Mouse (Mus musculus) brain, adult 10 weeks (tissue): Measurements from ENCODE around the gene Atad3a. TPM values are rescaled to one million over a fixed set of nuclear protein-coding genes. Genes with fewer than 3 reads are reported as not detected.

Source experiments
- polyA plus RNA-seq: library from polyadenylated mRNA; stranded (reverse); fragments of 350-450 nt; fragmentation: Illumina TruSeq; extraction: RNeasy Lipid Tissue Mini Kit (QIAGEN cat#74804); gene quantifications from one replicate; pipeline ENCODE4 v1.2.3, GENCODE M21; 2015; ENCODE audit warnings: low read depth, low replicate concordance

Gene Atad3a
- 50.0 TPM for polyA plus RNA-seq

DNA sequence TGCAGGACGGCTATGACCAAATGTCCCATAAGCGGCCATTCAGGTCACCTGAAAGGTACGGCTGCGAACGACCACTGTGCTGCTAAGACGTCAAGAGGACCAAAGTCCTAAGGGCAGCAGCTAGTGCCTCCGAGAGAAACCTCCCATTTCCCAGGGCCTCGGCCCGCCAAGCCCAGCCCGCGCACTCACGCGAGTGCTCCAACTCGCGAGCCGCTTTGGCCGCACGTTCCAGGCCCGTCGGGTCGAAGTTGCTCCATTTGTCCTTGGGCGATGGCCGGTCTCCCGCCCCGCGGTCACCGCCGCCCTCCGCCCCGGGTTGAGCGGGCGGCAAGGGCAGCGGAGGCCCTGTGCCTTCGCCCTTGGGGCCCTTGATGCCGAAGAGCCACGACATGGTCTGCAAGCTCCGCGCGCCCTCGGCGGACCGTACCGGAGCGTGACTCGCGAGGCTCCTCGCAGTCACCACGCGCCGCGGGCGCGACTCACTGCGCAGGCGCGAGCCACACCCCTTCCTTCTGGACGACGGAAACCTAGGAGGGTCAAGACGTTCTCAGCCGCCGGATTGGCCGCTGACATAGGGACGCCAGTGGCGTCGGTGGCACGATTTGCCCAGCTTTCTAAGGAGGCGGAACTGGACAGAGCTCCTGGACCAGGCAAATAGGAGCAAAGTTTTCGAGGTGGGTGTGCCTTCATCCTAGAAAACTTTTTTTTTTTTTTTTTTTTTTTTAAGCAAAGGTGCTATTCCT is at the start of gene Atad3a:
Gene Atad3a, minus strand, starts transcription at position 481 of the 743 bp plus-strand sequence.

DNA sequence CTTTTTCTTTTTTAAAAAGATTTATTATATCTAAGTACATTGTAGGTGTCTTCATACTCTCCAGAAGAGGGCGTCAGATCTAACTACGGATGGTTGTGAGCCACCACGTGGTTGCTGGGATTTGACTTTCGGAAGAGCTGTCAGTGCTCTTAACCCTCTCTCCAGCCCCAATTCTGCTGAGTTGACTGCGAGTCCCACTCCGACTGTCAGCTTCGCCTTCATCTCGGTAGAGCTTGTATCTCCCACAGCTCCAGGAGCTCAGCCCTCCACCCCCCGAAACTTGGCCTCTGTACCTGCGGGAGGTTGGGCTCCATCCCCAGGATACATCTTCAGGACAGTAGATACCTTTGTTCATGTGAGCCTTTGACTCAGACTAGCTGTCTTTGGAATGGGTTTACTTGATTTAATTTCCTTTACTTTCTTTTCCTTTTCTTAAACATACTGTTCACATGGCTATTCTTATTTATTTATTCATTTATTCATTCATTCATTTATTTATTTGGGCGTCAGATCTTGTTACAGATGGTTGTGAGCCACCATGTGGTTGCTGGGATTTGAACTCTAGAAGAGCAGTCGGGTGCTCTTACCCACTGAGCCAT is 41.9 kb upstream of the Atad3a start, which contains the start of gene Mrpl20:
Gene Mrpl20, plus strand, starts transcription at position 138 of the 599 bp plus-strand sequence.

DNA sequence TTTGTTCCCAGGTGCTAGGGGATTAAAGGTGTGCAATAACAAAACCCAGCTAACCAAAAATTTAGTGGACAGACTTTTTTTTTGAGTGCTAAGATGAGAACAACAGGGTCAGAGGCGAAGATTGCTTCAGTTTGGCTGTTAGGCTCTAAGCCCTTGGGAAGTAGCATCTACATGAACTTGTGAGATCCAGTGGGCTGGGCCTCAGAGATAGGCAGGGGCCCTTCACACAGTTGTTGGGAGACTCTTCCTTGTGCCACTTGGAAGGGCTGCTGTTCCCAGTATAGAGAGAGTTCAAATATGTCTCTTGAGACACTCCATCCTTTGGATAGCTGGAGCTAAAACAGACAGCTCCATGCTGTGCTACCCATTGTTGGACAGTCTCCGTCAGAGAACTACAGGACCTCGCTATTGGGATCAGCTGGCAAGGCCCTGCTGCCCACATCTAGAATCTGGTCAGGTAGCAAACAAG is 29.2 kb upstream of the Atad3a start, which contains the start of gene Ankrd65:
Gene Ankrd65, plus strand, starts transcription at position 419 of the 469 bp plus-strand sequence.

DNA sequence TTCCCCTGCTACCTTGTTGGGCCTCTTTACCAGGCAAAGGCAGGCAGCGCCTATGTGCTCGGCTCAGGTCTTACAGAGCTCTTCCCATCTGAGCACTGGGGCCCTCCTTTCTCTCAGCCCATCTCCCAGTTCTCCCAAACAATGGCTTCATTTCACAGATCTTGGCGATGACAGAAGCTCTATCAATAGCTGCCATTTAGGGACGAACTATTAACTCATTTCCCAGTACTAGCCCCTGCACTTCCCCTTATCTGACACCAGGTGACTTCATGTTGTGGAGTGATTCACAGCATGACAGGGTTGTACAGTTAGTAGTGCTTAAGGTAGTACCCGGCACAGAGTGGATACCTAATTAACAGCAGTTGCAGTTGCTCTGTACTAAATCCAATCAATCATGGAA is 24.9 kb upstream of the Atad3a start, which contains the start of gene Tmem88b:
Gene Tmem88b, minus strand, starts transcription at position 56 of the 400 bp plus-strand sequence.

DNA sequence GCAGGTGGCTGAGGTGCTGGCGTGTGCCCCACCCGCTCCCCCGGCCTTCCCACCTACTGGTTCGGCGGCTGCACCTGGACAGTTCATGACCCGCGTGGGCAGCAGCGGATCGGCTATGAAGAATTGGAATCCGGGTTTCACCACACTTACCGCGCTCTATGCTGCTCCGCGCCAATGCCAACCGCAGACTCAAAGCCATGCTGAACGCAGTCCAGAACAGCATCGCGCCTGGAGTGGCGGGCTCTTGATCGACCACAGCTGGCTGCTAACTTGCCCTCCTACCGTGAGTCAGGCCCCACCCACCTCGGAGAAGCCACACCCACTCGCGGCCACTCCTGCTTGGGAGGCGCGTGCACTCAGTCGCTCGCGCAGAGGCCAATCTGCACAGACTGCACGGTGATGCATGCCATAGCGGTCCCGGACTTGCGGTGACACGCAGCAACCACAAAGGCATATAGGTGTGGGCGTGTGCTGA is 13.4 kb upstream of the Atad3a start, which contains the start of gene Vwa1:
Gene Vwa1, minus strand, starts transcription at position 419 of the 475 bp plus-strand sequence.

DNA sequence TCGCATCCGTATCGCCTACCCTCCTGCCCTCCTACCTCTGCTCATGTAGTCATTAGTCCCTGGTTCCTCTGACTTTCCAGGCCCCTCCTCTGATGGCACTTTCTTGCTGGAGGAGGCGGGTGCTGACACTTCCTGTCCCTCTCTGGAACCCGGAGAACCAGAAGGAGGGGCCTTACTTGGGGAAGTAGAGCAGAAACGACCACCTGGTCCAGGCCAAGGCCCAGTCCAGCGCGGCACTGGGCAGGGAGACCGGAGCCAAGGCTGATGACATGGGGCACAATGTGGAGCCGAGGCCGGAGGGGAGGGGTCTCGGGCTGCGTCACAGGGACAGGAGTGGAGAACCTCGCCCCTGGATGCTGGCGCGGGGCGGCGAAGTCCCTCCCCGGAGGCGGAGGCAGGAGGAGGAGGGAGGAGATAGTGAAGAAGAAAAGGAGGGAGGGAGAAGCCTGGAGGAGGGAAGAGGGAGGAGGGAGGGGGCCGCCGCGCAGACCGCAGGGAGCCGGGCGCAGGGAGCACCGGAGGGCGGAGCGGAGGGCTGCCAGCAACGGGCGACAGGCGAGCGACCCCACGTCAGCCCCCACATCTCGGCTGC is 26.4 kb downstream of the Atad3a start, which contains the start of gene Tmem240:
Gene Tmem240, plus strand, starts transcription at position 451 of the 592 bp plus-strand sequence.

DNA sequence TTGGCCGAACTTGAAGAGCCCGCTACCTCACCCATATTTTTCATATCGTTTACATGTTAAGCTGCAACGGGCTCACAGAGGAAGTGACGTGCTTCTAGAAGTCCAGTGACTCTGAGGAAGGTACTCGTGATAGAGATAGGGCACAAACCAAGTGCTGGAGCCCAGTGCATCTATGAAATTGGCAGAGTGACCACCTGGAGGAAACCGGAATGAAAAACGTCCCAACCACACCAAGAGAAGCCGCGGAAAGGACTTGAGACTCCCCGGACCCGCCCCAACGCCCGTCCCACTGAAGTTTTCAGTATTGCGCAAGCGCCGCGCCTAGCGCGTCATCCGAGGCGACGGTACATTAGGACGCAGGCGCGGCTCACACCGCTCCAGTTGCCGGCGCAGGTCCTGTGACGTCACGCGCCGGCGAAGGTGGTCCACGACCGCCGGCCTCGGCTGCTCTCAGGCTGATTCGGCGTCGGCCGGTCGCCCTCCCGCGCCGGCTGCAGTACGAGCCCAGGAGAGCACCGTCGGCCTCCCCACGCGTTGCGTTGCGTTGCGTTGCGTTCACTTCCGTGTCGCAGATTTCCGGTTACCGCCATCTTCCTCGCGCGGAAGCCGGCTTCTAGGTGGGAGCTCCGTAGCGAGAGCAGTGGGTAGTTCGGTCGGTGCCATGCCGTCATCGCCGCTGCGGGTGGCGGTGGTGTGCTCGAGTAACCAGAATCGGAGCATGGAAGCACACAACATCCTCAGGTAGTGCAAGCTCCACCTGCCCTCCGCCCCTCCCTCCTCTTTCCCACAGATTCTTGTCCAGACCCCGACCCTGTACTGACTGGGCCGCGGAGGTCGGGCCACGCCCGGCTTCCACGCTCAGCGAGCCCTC is 55.9 kb downstream of the Atad3a start, which contains the start of gene Ssu72:
Gene Ssu72, plus strand, starts transcription at position 80 of the 871 bp plus-strand sequence.

DNA sequence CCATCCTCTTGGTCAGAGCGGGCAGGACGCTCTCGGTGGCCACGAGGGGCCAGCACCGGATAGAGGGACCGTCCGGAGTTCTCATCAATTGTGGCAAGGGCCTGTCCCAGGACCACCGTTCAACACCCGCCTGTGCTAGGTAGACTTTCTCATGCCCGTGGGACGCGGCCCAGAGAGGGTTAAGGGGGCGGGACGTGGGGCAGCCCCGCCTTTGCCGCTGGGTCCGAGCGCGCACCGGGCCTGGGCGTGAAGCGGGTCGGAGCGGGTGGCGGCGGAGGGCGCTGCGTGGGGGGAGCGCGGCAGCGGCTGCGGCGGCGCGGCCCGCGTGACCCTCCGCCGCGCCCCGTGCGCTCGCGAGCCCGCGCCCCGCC is 66.8 kb downstream of the Atad3a start, which contains the start of gene Fndc10:
Gene Fndc10, plus strand, starts transcription at position 232 of the 371 bp plus-strand sequence.

Other genes starting within 250 kb of the Atad3a start
- 56.7 TPM for gene Nadk, start 198.7 kb downstream of the Atad3a start, polyA plus RNA-seq
- 19.6 TPM for gene Slc35e2, start 159.7 kb downstream of the Atad3a start, polyA plus RNA-seq
- gene Cdk11b, start 136.2 kb downstream of the Atad3a start, polyA plus RNA-seq, result 61.1 TPM
- gene Gm10563, start 115.7 kb downstream of the Atad3a start, polyA plus RNA-seq, result not detected
- gene Mmp23, start 107.7 kb downstream of the Atad3a start, polyA plus RNA-seq, result 2.3 TPM
- 74.7 TPM for gene Mib2, start 91.9 kb downstream of the Atad3a start, polyA plus RNA-seq
- gene Fndc10, start 66.8 kb downstream of the Atad3a start, polyA plus RNA-seq, result 23.6 TPM
- gene Ssu72, start 56.3 kb downstream of the Atad3a start, polyA plus RNA-seq, result 141 TPM
- 47.3 TPM for gene Tmem240, start 26.3 kb downstream of the Atad3a start, polyA plus RNA-seq
- 23.2 TPM for gene Vwa1, start 13.6 kb upstream of the Atad3a start, polyA plus RNA-seq
- 62.7 TPM for gene Tmem88b, start 24.8 kb upstream of the Atad3a start, polyA plus RNA-seq
- gene Ankrd65, start 29.3 kb upstream of the Atad3a start, polyA plus RNA-seq, result not detected
- 214 TPM for gene Mrpl20, start 41.8 kb upstream of the Atad3a start, polyA plus RNA-seq
- gene Ccnl2, start 51.4 kb upstream of the Atad3a start, polyA plus RNA-seq, result 66.1 TPM
- 148 TPM for gene Aurkaip1, start 70.2 kb upstream of the Atad3a start, polyA plus RNA-seq
- 6.2 TPM for gene Mxra8, start 78.6 kb upstream of the Atad3a start, polyA plus RNA-seq
- 77.2 TPM for gene Dvl1, start 86.3 kb upstream of the Atad3a start, polyA plus RNA-seq
- 0.19 TPM for gene Tas1r3, start 102.3 kb upstream of the Atad3a start, polyA plus RNA-seq
- gene Cptp, start 108.3 kb upstream of the Atad3a start, polyA plus RNA-seq, result 17.8 TPM
- gene Ints11, start 108.5 kb upstream of the Atad3a start, polyA plus RNA-seq, result 36.3 TPM
- gene Pusl1, start 130.7 kb upstream of the Atad3a start, polyA plus RNA-seq, result 37.8 TPM
- gene Acap3, start 130.7 kb upstream of the Atad3a start, polyA plus RNA-seq, result 74.8 TPM
- gene Ube2j2, start 182.7 kb upstream of the Atad3a start, polyA plus RNA-seq, result 56.7 TPM
- gene C1qtnf12, start 201.2 kb upstream of the Atad3a start, polyA plus RNA-seq, result 21.7 TPM
- gene B3galt6, start 231.6 kb upstream of the Atad3a start, polyA plus RNA-seq, result 10.9 TPM
- gene Sdf4, start 231.8 kb upstream of the Atad3a start, polyA plus RNA-seq, result 237 TPM